Mouse (Mus musculus) spleen, adult 12 weeks (tissue): Measurements from ENCODE around the gene Capg.

Source experiments
- DNase-seq: peaks from one replicate; pipeline ENCODE4 v3.0.0; 2022; ENCODE audit warnings: low spot score

Capg gene

GRCm38 (mm10) chr6:72608662-72609184, 64.5 kb downstream of the Capg start:
- no peak for DNase-seq

GRCm38 (mm10) chr6:72610261-72610660, 66.1 kb downstream of the Capg start:
- no peak for DNase-seq
